In the genomic region with DNA sequence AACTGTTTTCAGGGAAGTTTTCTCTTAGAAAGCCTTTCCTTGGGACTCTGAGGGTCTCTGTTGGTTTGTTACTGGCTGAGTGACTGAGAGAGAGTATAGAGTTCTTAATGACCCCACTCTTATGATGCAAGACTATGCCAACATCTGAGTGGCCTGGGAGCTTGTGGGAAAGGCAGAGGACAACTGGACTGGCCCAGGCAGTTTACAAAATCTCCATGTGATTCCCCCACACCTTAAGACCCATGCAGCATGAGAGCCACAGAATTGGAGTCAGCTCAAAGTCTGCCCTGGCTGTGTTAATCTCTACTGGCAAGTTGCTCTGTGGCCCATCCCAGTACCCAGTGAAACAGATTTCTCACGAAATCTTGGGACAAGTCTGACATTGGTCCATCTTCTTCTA, we compare ENCODE assay signal across 12 mouse cellular contexts. TPM values are rescaled to one million over a fixed set of nuclear protein-coding genes. Genes with fewer than 3 reads are reported as not detected.
"Had no signal": no experiment of that assay in that cellular context is flagged by ENCODE, and none has a peak within 500 bp of the region (broad histone marks: within the 10 kb centered on the region; RNA-seq: fewer than 3 reads in every experiment).

No protein-coding gene starts in this region.

- H3K36me3 ChIP-seq: intestine, embryonic 15.5 days; midbrain, embryonic 12.5 days had no signal

- H3K27me3 ChIP-seq: intestine, embryonic 15.5 days; midbrain, embryonic 12.5 days had no signal

- ATAC-seq: intestine, embryonic 15.5 days; midbrain, embryonic 16.5 days had no signal

- H3K9ac ChIP-seq: intestine, embryonic 15.5 days; liver, embryonic 14.5 days; midbrain, embryonic 12.5 days had no signal

- H3K9me3 ChIP-seq: intestine, embryonic 15.5 days; midbrain, embryonic 12.5 days had no signal

- H3K4me1 ChIP-seq: intestine, embryonic 15.5 days; midbrain, embryonic 12.5 days had no signal

- DNase-seq: layer of hippocampus, postnatal 36 days; right cerebral cortex, postnatal 25 days; thymus, adult 18-20 months; thymus, postnatal 36 days had no signal

- H3K4me2 ChIP-seq: intestine, embryonic 15.5 days; midbrain, embryonic 12.5 days had no signal

- H3K4me3 ChIP-seq: intestine, embryonic 15.5 days; left cerebral cortex, adult 2 months; midbrain, embryonic 12.5 days had no signal

- H3K27ac ChIP-seq: intestine, embryonic 15.5 days; kidney, postnatal 0 days; left cerebral cortex, adult 2 months; liver, embryonic 14.5 days; midbrain, embryonic 12.5 days had no signal

RNA-seq across cellular contexts. Expression of gene Akr1b7, which starts 0.6 kb away (rescaled TPM):
- polyA plus RNA-seq: lung, embryonic 16.5 days; midbrain, embryonic 12.5 days; midbrain, embryonic 16.5 days; neural tube, embryonic 11.5 days had no signal
